Mouse (Mus musculus): ENCODE data around the gene Rab3il1. TPM values are rescaled to one million over a fixed set of nuclear protein-coding genes. Genes with fewer than 3 reads are reported as not detected.
A peak's percentile ranks its signal among the peaks of the same experiment; 100 is the strongest.

Rab3il1 gene
- polyA plus RNA-seq, 1 experiment from 2014 or later = 26.3 TPM

DNA sequence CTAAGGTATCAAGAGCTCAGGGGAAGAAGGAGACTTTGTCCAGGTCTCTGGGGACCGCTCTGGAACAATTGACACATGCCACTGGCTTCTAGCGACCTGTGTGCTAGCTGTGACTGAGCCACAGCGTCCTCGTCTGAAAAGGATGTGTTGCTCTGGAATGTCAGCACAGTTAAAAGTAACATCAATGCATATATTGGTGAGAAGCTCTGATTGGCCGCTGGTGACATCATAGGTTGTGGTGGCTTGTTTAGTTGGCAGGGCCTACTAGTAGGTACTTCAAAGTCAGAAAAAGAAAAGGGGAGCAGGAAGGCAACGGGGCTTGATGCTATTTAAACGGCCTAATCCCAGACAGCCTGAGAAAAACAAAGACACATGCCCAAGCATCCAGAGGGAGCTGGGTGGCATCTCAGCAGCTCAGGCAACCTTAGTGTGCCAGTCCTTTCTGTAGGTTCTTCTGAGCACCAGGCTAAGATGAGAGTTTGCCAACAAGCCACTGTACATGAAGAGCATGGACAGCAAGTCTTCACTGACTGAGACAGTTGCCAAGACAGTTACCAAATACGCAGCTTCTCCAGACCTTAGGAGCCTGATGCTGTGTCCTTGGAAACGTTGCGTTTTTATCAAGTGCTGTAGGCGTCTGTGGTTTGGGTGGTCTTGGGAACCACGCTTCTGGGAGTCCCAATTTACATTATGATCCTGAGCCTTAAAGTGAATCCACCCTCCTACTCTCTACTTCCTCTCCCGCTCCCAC lies 2.6 kb upstream of the Rab3il1 start:
- 72% methylated on average over 13 of the region's 13 CpGs for WGBS

DNA sequence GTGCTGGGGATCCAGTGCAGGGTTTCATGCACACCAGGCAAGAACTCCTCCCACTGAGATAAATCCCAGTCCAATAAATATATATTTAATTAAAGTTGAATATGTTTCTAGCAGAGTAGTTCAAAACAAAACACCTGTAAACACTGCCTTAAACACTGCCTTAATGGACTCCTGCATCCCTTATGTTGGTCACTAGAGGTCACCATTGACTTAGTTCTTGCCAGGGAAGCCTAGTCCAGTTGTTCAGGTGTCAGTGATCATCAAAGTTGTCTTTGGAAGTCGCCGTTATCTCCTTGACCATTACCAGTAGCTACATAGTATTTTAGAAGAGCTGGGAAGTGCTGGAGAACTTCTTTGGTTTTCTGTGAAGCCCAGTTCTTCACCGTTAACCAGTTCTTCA lies 1.1 kb upstream of the Rab3il1 start:
- Histone ChIP-seq H3K9me3 (no peaks in the 10 kb centered on the region), H3K9ac (no peak overlapping the region), H3K4me2 (replicated peaks) (no peak overlapping the region), H3K4me1 (no peaks in the 10 kb centered on the region), H3K27me3 (replicated peaks) (no peaks in the 10 kb centered on the region), H3K27ac (no peak overlapping the region), H3K36me3 (no peaks in the 10 kb centered on the region), H3K4me3 (no peak overlapping the region)
- ATAC-seq (ENCODE audit: low FRiP score, low read depth) = peak; percentile 41; the same call in 1 of the 2 replicates
- WGBS = 33% methylated on average over 3 of the region's 3 CpGs

More for the DNA sequence above, 2.6 kb upstream of the Rab3il1 start:
- H3K9ac ChIP-seq = no peak overlapping the region
- H3K4me3 ChIP-seq = no peak overlapping the region
- no peaks in the 10 kb centered on the region for H3K9me3 ChIP-seq
- H3K27me3 ChIP-seq (replicated peaks) = no peaks in the 10 kb centered on the region
- no peak overlapping the region for H3K27ac ChIP-seq
- no peak overlapping the region for H3K4me2 ChIP-seq (replicated peaks)
- H3K4me1 ChIP-seq = no peaks in the 10 kb centered on the region
- no peaks in the 10 kb centered on the region for H3K36me3 ChIP-seq
- no peak for ATAC-seq (ENCODE audit: low FRiP score, low read depth)

DNA sequence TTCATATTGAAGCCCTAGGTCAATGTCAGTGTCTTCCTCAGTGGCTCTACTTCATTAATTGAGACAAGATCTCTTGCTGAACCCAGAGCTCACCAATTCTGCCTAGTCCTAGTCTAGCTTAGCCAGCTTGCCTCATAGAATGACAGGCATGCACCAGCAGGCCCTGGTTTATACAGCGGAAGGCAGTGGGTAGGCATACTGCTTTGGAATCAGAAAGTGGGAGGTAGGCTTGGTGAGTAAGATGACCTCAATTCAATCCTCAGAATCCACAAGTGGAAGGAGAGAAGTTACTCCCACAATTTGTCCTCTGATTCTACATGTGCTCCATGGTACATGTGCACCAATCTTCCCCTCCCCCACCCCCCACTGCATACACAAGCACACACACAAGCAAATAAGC lies 2.2 kb downstream of the Rab3il1 start:
- WGBS = 85% methylated on average over 1 of the region's 1 CpGs
- Histone ChIP-seq H3K4me3 (no peak overlapping the region), H3K4me1 (no peaks in the 10 kb centered on the region), H3K4me2 (replicated peaks) (no peak overlapping the region), H3K9ac (no peak overlapping the region), H3K36me3 (no peaks in the 10 kb centered on the region), H3K9me3 (no peaks in the 10 kb centered on the region), H3K27ac (no peak overlapping the region), H3K27me3 (replicated peaks) (no peaks in the 10 kb centered on the region)
- no peak for ATAC-seq (ENCODE audit: low FRiP score, low read depth)

DNA sequence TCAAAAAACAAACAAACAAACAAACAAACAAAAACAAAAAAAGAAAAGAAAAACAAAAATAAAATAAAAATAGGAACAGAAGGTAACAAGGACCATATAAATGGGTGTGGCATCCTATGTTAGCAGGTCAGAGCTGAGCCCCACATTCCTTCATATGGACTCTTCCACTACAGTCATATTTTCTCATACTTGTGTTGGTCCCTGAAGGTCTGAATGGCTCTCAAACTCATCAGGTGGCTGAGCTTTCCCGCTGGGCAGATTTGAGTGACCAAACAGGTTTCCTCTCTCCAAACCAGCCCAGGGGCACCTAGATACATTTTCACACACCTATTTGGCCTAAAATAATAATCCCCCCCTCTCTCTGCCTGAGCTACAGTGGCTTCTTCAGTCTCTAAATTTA lies 9.9 kb downstream of the Rab3il1 start:
- no peak overlapping the region for H3K27ac ChIP-seq
- no peaks in the 10 kb centered on the region; the same call in 1 of the 2 replicates for H3K4me1 ChIP-seq
- no peak overlapping the region for H3K9ac ChIP-seq
- no peaks in the 10 kb centered on the region for H3K27me3 ChIP-seq (replicated peaks)
- no peaks in the 10 kb centered on the region for H3K36me3 ChIP-seq
- WGBS = 83% methylated on average over 1 of the region's 1 CpGs
- H3K9me3 ChIP-seq = no peaks in the 10 kb centered on the region
- H3K4me3 ChIP-seq = no peak overlapping the region
- no peak overlapping the region for H3K4me2 ChIP-seq (replicated peaks)
- ATAC-seq (ENCODE audit: low FRiP score, low read depth) = no peak

DNA sequence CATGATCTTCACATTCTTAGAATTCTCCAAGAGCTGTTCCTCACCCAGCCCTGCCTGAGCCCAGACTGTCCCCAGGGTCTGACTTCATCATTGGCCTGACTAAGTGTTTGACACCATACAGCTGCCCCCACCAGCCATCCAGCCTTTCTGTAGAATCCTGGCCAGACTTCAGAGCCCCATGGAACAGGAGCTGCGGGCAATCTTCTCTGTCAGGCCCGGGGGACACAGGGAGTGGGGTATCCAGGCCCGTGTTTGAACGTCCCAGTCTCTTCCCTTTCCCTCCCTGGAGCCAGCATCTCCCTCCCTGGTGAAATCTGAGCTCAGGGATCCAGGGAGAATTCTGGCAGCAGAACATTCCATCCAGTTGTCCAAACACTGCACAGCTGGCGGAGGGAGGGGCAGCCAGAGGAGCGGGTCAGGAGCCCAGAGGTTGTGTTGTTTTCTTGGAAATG lies 11.4 kb downstream of the Rab3il1 start:
- WGBS = 34% methylated on average over 6 of the region's 6 CpGs
- H3K27ac ChIP-seq = peak overlapping the region; percentile 42; the same call in 1 of the 2 replicates
- no peak for ATAC-seq (ENCODE audit: low FRiP score, low read depth)
- H3K9me3 ChIP-seq = no peaks in the 10 kb centered on the region
- H3K27me3 ChIP-seq (replicated peaks) = no peaks in the 10 kb centered on the region
- no peak overlapping the region for H3K4me2 ChIP-seq (replicated peaks)
- H3K4me1 ChIP-seq = peaks cover 5% of the 10 kb centered on the region
- H3K4me3 ChIP-seq = no peak overlapping the region
- H3K36me3 ChIP-seq = no peaks in the 10 kb centered on the region
- 0 out of 2 replicates have a peak overlapping the region, but pooled peaks have one; percentile 21 for H3K9ac ChIP-seq

DNA sequence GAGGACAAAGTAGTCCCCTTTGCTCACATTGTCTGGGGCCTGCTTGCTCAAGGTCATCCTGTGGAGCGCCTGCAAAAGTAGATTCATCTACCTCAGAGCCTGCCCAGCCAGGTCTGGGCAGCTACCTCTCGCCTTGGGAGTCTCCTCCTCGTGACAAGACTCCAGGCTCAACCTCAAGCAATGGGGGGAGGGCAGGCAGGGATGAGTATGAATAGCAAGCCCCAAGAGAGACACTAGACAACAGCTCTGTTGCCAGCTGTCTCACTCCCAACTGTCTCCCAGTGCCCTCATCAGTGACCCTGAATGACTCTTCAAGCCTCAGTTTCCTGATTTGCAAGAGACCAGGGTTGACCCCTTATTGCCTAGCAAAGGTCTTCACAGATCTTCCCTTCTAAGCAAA lies 11.9 kb downstream of the Rab3il1 start:
- no peak for ATAC-seq (ENCODE audit: low FRiP score, low read depth)
- Histone ChIP-seq H3K4me1 (peaks cover 9% of the 10 kb centered on the region), H3K4me3 (no peak overlapping the region), H3K27ac (peak overlapping the region; percentile 42; the same call in 1 of the 2 replicates), H3K27me3 (replicated peaks) (no peaks in the 10 kb centered on the region), H3K9ac (no peak overlapping the region), H3K36me3 (no peaks in the 10 kb centered on the region), H3K9me3 (no peaks in the 10 kb centered on the region), H3K4me2 (replicated peaks) (no peak overlapping the region)
- WGBS = 48% methylated on average over 3 of the region's 3 CpGs

DNA sequence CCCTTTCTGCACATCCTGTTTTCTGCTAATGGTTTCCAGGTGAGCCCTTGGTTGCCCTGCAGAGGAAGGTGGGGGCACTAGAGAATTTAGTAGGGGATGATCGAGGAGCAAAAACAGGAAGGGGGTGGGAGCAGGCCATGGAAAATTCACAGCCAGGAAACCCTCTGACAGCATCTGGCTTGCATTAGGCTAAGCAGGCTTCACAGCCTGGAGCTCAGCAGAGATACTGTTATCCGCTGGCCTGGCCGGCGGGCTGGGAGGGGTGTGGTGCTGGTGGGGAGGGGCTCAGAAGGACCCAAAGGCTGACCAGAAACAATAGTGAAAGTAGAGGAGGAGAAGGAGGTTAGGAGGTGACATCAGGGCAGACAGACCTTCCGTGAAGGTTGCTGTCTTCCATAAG lies 12.4 kb downstream of the Rab3il1 start:
- Histone ChIP-seq H3K27me3 (replicated peaks) (0 out of 2 replicates have a peak, but pooled peaks cover 2% of the 10 kb centered on the region), H3K9me3 (no peaks in the 10 kb centered on the region), H3K9ac (no peak overlapping the region), H3K4me2 (replicated peaks) (no peak overlapping the region), H3K36me3 (no peaks in the 10 kb centered on the region), H3K27ac (no peak overlapping the region), H3K4me1 (peaks cover 15% of the 10 kb centered on the region), H3K4me3 (no peak overlapping the region)
- no peak for ATAC-seq (ENCODE audit: low FRiP score, low read depth)
- 53% methylated on average over 5 of the region's 5 CpGs for WGBS

DNA sequence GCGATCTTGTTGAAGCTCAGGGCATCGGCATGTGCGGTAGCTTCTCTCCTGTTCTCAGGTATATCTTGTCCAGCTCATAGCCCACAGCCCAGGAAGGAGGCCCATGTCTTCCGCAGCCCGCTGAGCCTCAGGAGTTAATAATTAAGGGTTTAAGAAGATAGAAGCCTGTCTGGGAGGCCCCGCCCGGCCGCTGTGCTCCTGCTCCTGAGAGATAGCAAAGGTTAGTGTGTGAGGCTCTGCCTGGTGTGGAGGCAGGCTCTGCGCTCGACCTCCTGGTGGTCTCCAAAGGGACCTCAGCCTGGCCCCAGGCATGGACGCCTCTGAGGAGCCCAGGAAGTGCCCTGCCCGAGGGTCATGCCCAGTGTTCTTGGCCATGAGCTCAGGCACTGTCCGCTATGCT lies 13.4 kb downstream of the Rab3il1 start:
- H3K4me3 ChIP-seq = no peak overlapping the region
- H3K27me3 ChIP-seq (replicated peaks) = 0 out of 2 replicates have a peak, but pooled peaks cover 8% of the 10 kb centered on the region
- no peak for ATAC-seq (ENCODE audit: low FRiP score, low read depth)
- H3K4me1 ChIP-seq = peaks cover 20% of the 10 kb centered on the region
- 83% methylated on average over 13 of the region's 13 CpGs for WGBS
- no peaks in the 10 kb centered on the region for H3K9me3 ChIP-seq
- no peak overlapping the region for H3K27ac ChIP-seq
- no peak overlapping the region for H3K9ac ChIP-seq
- H3K36me3 ChIP-seq = no peaks in the 10 kb centered on the region
- no peak overlapping the region for H3K4me2 ChIP-seq (replicated peaks)

DNA sequence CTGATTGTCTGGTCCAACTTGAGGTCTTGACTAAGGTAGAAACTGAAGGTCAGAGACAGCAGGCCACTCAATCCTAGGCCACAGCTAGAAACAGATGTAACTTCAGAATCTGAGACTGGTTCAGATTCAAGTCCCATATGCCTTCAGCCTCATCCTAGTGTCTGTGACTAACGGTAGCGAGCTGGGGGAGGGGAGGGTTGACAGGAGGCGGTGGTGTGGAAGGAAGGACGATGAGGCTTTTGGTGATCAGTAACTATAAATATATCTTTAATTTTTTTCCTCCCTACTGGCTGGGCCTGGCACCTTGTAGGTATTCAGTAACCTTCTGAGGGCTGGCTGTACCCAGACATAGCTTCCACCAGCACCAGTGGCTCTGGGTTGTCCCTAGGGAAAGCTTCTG lies 14.0 kb downstream of the Rab3il1 start:
- H3K36me3 ChIP-seq = no peaks in the 10 kb centered on the region
- H3K4me3 ChIP-seq = no peak overlapping the region
- no peak overlapping the region for H3K9ac ChIP-seq
- H3K27ac ChIP-seq = no peak overlapping the region
- ATAC-seq (ENCODE audit: low FRiP score, low read depth) = no peak
- 0 out of 2 replicates have a peak, but pooled peaks cover 8% of the 10 kb centered on the region for H3K27me3 ChIP-seq (replicated peaks)
- H3K9me3 ChIP-seq = no peaks in the 10 kb centered on the region
- no peak overlapping the region for H3K4me2 ChIP-seq (replicated peaks)
- WGBS = 79% methylated on average over 4 of the region's 4 CpGs
- peaks cover 20% of the 10 kb centered on the region for H3K4me1 ChIP-seq

DNA sequence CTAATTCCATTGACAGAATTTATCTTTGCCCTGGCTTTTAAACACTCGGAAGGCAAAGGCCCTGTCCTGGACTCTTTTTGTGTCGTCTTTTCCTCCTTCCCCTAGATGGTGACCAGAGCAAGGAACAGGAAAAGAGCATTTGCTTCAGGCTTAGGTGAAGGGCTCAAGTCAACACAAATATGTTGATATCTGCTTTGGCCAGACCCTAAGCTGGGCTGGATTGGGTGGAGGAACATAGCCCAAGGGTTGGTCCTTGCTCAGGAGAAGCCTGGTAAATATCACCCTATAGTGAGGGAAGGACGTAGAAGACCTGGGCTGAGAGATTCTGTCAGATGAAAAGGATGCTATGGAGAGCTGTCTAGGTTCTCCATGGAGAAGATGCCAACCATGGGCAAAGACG lies 14.7 kb downstream of the Rab3il1 start:
- H3K27me3 ChIP-seq (replicated peaks) = 0 out of 2 replicates have a peak, but pooled peaks cover 8% of the 10 kb centered on the region
- no peak overlapping the region for H3K4me2 ChIP-seq (replicated peaks)
- H3K27ac ChIP-seq = no peak overlapping the region
- no peak overlapping the region for H3K9ac ChIP-seq
- peaks cover 20% of the 10 kb centered on the region for H3K4me1 ChIP-seq
- H3K36me3 ChIP-seq = no peaks in the 10 kb centered on the region
- H3K4me3 ChIP-seq = no peak overlapping the region
- no peak for ATAC-seq (ENCODE audit: low FRiP score, low read depth)
- WGBS = 87% methylated on average over 4 of the region's 4 CpGs
- no peaks in the 10 kb centered on the region for H3K9me3 ChIP-seq

DNA sequence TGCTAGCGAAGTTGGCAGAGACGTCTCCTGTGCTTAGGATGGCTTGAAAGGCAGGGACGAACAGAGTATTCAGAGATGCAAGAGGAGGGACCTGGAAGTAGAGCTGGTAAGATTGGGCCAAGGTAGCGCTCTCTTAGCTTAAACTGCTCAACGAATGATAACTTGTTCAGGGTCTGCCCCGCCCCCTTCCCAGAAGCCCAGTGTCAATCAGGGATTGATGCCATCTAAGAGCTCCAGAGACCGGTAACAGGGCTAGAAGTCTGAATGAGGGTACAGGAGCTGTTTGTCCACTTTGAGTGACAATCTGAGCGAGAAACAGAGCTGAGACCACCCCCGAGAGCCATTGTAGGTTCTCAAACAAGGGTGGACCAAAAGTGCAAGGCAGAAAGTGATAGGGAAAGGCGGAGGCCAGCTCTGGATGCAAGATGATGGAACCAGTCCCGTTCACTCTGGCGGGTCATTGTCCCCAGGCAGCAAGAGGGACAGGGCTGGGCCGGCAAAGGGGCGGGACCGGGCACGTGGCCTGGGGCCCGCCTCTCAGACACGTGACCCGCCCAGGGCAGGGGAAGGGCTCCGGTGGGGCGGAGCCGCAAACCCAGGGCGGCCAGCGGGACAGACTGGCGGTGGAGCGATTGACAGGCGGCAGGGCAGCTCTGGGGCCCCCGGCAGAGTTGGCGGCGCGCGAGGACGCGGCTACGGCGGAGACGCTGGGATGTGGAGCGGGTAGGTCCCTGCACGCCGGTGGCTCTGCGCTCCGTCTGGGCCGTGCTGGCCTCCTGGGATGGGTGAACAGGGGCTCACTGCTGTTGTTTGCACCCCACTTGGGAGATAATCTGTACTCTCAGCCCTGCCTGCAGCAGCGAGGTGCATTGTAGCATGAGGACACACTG lies 16.4 kb downstream of the Rab3il1 start:
- 5% methylated on average over 44 of the region's 44 CpGs for WGBS
- peak; percentile 97 for ATAC-seq (ENCODE audit: low FRiP score, low read depth)
- Histone ChIP-seq H3K27ac (no peak overlapping the region), H3K27me3 (replicated peaks) (0 out of 2 replicates have a peak, but pooled peaks cover 11% of the 10 kb centered on the region), H3K9ac (peak overlapping the region; percentile 72), H3K9me3 (no peaks in the 10 kb centered on the region), H3K4me1 (peaks cover 25% of the 10 kb centered on the region), H3K4me2 (replicated peaks) (peak overlapping the region; percentile 90), H3K4me3 (peak overlapping the region; percentile 54), H3K36me3 (no peaks in the 10 kb centered on the region)

DNA sequence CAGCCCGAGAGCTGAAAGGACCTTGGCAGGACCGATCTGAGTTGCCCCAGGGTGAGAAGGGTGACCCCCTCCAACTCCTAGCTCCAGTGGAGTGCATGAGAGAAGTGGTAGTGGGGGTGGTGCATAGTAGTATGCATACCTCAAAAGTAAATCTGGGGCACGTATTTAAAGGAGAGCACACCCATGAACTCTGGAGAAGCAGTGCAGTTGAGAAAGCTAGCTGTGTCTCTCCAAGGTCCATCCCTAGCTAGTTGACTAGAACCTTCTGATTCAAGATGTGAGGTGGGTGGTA lies 17.0 kb downstream of the Rab3il1 start:
- Histone ChIP-seq H3K27ac (no peak overlapping the region), H3K4me1 (peaks cover 25% of the 10 kb centered on the region), H3K4me3 (peak overlapping the region; percentile 54), H3K9me3 (no peaks in the 10 kb centered on the region), H3K4me2 (replicated peaks) (peak overlapping the region; percentile 90), H3K9ac (peak overlapping the region; percentile 72), H3K36me3 (no peaks in the 10 kb centered on the region), H3K27me3 (replicated peaks) (0 out of 2 replicates have a peak, but pooled peaks cover 11% of the 10 kb centered on the region)
- peak; percentile 61 for ATAC-seq (ENCODE audit: low FRiP score, low read depth)
- WGBS = 5% methylated on average over 3 of the region's 3 CpGs

Data from neural tube, embryonic 12.5 days (tissue).